Mouse (Mus musculus) cerebellum, adult 9-11 months (tissue): ENCODE data around the gene Lamc3.

ENCODE experiments used
- DNase-seq: peaks from one replicate; pipeline ENCODE4 v3.0.0; 2022

The Lamc3 gene

DNA sequence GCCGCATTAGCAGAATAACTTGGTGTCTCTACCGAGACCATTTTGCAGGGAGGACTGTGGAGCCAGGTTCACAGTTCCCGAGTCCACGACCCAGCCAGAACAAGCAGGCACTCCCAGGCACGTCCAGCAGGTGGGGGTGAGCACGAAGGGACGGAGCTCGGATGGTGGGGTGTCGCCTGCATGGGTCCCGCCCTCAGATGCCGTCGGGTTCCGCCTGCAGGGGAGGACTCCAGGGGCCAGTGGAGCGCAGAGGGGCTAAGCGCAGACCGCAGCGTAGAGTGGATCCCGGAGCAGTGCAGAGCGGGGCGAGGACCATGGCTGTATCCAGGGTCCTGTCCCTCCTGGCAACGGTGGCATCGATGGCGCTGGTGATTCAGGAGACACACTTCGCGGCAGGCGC lies at the start of gene Lamc3:
Lamc3 (plus strand) TSS at position 262 of the 400 bp plus-strand sequence.
- DNase-seq = no peak

- no peak for DNase-seq
Observed at GRCm38 (mm10) chr2:31838868-31839267, 48.2 kb upstream of the Lamc3 start.

- DNase-seq = no peak
Observed at GRCm38 (mm10) chr2:31844729-31845136, 42.4 kb upstream of the Lamc3 start.

GRCm38 (mm10) chr2:31845512-31845895 lies 41.6 kb upstream of the Lamc3 start:
- DNase-seq = no peak

- DNase-seq = no peak
Observed at GRCm38 (mm10) chr2:31845896-31846691, 41.0 kb upstream of the Lamc3 start, which contains the start of gene Fibcd1. TSS of gene Fibcd1 (minus strand) at chr2:31846005.

GRCm38 (mm10) chr2:31846692-31847660 lies 40.1 kb upstream of the Lamc3 start:
- DNase-seq = no peak

- DNase-seq = peak; percentile 57
Observed at GRCm38 (mm10) chr2:31847908-31848307, 39.2 kb upstream of the Lamc3 start.

DNA sequence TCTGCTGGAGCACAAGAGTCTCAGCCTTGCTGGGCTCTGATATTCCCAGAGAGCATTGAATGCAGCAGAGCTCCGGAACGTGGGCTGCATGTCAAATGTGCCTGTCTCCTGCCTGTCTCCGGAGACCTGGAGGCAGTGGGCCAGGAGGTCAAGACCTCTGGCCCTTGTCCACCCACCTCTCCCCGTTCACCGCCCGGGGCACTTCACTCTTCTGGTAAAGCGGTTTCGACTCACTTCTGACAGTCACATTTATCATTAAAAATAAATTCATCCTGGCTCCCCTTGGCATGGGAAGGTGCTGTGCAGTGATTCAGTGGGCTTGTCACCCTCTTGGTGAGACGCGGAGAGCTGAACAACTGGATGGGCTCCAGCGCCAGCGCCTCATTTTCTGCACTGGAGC lies 37.0 kb upstream of the Lamc3 start:
- DNase-seq = no peak

DNA sequence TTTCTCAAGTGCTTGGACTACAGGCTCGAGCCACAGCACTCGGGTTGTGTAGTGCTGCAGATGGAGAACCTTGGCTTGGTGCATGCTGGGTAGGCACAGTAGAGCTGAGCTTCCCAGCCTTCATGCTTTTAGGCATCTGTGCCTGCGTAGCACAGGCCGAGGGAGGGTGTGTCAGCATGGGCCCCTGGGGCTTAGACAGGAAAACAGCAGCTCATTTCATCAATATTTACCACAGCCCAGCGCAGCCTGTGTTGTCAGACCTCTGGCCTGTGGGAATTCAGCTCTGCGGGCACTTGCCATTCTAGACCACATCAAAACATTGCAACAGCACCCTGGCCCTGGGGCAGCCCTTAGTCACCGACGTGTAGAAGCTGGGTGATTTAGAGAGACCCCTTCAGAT lies 31.1 kb upstream of the Lamc3 start:
- DNase-seq = no peak

GRCm38 (mm10) chr2:31857180-31857579 lies 29.9 kb upstream of the Lamc3 start:
- DNase-seq = no peak

DNA sequence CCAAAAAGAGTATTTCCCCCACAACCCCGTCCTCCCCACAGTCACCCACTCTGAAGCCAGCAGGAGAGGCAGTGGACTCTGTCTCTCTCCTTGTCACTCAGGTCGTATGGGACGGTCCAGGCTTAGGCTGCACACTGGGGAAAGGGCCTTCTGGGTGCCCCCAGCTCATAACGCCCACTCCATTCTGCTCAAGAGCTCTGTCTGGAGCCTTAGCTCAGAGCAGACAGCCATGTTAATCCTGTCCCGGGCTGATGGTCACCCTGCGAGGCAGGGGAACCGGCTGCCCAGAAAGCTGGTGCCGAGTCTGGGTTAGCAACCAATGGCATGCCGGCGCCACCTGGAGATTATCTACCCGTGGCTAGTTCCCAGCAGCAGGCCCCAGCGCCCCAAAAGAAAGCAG lies 28.6 kb upstream of the Lamc3 start:
- DNase-seq = no peak

GRCm38 (mm10) chr2:31862919-31863318 lies 24.2 kb upstream of the Lamc3 start:
- no peak for DNase-seq

GRCm38 (mm10) chr2:31863766-31864165 lies 23.3 kb upstream of the Lamc3 start:
- DNase-seq = no peak

GRCm38 (mm10) chr2:31864891-31865290 lies 22.2 kb upstream of the Lamc3 start:
- no peak for DNase-seq

DNA sequence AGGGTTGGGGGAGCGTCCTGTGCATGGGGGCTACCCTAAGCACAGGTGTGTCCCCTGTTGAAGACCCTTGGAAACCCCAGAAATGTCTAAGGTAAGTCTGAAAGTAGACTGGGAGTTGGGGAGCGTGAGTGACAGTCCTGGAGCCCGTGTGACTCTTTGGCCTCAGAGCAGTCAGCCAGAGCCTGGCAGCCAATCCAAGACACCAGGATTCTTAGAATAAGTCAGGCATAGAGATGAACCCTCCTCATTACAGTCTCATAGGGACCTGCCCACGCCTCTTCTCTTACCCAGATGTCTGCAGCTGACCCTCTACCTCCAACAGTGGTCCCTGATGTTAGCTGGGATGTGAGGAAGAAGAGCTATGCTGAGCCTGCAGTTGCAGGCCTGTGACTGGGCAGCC lies 21.8 kb upstream of the Lamc3 start:
- no peak for DNase-seq

DNA sequence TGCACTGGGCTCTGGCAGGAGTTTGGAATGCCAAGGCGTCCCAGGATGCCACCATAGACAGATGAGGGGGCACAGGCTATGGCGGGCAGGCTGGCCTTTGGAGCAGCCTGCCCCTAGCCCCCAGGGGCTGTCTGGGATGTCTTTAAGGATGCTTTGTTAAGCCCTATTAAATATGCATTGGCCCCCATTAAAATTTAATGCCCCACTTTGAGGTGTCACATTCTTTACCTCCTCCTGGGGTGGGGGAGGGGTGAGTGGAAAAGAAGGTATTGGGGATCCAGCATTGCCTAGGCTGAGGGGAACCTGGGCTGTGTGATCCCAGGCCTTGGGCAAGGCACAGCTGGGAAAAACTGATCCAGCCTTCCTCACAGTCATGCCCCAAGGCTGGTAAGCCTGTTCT lies 21.3 kb upstream of the Lamc3 start:
- no peak for DNase-seq

DNA sequence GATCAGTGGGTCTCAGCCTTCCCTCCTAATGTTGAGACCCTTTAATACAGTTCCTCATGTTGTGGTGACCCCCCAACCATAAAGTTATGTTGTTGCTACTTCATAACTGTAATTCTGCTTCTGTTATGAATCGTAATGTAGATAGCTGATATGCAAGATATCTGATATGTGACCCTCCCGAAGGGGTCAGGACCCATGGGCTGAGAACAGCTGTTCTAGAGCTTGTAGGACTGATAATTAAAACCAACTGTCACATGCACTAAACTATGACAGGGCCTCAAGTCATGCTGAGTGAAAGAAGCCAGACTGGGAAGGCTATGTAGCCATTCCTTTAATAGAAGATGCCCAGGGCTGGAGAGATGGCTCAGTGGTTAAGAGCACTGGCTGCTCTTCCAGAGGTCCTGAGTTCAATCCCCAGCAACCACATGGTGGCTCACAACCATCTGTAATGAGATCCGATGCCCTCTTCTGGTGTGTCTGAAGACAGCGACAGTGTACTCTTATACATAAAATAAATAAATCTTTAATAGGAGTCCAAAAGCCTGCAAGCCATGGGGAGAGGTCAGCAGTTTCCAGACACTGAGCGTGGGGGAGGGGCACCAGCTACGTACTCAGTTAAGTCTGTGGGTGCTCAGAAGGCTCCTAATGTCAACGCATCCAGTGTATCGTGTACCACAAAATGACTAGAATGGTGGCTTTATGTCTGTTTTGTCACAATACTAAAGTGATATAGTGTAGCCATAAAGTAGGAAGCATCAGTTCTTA lies 19.1 kb upstream of the Lamc3 start:
- no peak for DNase-seq

- no peak for DNase-seq
Observed at GRCm38 (mm10) chr2:31868538-31869164, 18.4 kb upstream of the Lamc3 start.

DNA sequence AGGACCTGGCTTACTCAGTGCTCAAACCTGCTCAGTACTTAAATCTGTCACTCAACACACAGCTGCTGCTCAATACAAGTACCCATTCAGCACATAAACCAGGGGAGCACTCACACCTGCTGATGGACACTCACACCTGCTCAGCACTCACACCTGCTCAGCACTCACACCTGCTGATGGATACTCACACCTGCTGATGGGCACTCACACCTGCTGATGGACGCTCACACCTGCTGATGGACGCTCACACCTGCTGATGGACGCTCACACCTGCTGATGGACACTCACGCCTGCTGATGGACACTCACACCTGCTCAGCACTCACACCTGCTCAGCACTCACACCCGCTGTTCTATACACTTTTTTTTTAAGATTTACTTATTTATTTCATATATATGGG lies 17.4 kb upstream of the Lamc3 start:
- no peak for DNase-seq

- no peak for DNase-seq
Observed at GRCm38 (mm10) chr2:31870683-31871082, 16.4 kb upstream of the Lamc3 start.

GRCm38 (mm10) chr2:31874290-31874855 lies 12.7 kb upstream of the Lamc3 start:
- DNase-seq = no peak

DNA sequence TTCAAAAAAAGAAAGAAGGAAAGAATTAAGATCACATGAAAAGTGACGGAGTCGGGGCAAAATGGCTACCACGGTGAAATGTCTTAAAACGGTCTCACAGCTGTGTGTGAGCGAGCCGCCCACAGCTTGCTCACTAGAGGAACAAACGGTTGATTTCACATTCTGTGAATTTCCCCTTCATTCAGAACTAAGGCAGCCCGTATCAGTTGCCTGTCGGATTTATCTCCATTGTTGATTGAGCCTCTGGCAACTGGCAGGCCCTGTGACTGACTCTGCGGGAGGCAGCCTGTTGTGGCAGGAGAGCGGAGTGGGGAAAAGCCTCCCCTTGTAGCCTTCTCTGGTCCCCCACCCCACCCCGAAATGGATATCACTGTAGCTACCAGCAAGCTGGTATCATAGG lies 10.6 kb upstream of the Lamc3 start:
- DNase-seq = no peak
